Mouse (Mus musculus) midbrain, embryonic 12.5 days (tissue): ENCODE data around the gene Zfp36l2. TPM values are rescaled to one million over a fixed set of nuclear protein-coding genes. Genes with fewer than 3 reads are reported as not detected.

Source experiments
- ATAC-seq: fragments of 200-750 bp; cut with Nextera tagmentation; 2 replicates; pipeline ENCODE4 v1.8.0; 2017; ENCODE audit warnings: low read depth, moderate TSS enrichment, moderate library complexity; ENCODE audit not compliant: low FRiP score
- H3K27ac ChIP-seq: fragments of 300-500 bp; sonication (generic); replicated peaks from 2 replicates; pipeline ENCODE4 v1.5.1; 2016; ENCODE audit warnings: mild to moderate bottlenecking
- H3K27me3 ChIP-seq: fragments of 300-500 bp; sonication (generic); 2 replicates; pipeline ENCODE4 v1.6.1; 2016; ENCODE audit warnings: mild to moderate bottlenecking
- H3K36me3 ChIP-seq: fragments of 300-500 bp; sonication (generic); 2 replicates; pipeline ENCODE4 v1.6.1; 2016
- H3K4me1 ChIP-seq: fragments of 300-500 bp; sonication (generic); 2 replicates; pipeline ENCODE4 v1.6.1; 2016
- H3K4me2 ChIP-seq: fragments of 300-500 bp; sonication (generic); replicated peaks from 2 replicates; pipeline ENCODE4 v1.6.1; 2016; ENCODE audit warnings: mild to moderate bottlenecking, moderate library complexity
- H3K4me3 ChIP-seq: fragments of 300-500 bp; sonication (generic); 2 replicates; pipeline ENCODE4 v1.5.1; 2016; ENCODE audit warnings: mild to moderate bottlenecking
- H3K9ac ChIP-seq: fragments of 300-500 bp; sonication (generic); replicated peaks from 2 replicates; pipeline ENCODE4 v1.6.1; 2016; ENCODE audit warnings: mild to moderate bottlenecking, moderate library complexity
- H3K9me3 ChIP-seq: fragments of 300-500 bp; sonication (generic); 2 replicates; pipeline ENCODE4 v1.6.1; 2016; ENCODE audit warnings: mild to moderate bottlenecking
- WGBS: fragments of 180-500 bp; shearing (Covaris S2); methylation state at CpG from one replicate; pipeline ENCODE4 v1.1.7; 2016; 5-methylcytosine and 5-hydroxymethylcytosine counted together
- polyA plus RNA-seq: library from polyadenylated mRNA; unstranded; fragments of >200 nt; fragmentation: Nextera tagmentation; extraction: Ambion mirVana; gene quantifications from 2 replicates; pipeline ENCODE4 v1.2.1, GENCODE M21; 2016

Gene Zfp36l2
- polyA plus RNA-seq, 1 experiment from 2014 or later = 13.6 TPM

GRCm38 (mm10) chr17:84182311-84183271 is 5.2 kb downstream of the Zfp36l2 start:
- Histone ChIP-seq H3K36me3 (no peaks in the 10 kb centered on the region), H3K27me3 (no peaks in the 10 kb centered on the region; the same call in 1 of the 2 replicates), H3K9me3 (no peaks in the 10 kb centered on the region), H3K9ac (0 out of 2 replicates have a peak overlapping the region, but pooled peaks have one; percentile 29), H3K4me1 (peaks cover 38% of the 10 kb centered on the region), H3K27ac (peak overlapping the region; percentile 15; the same call in 1 of the 2 replicates), H3K4me3 (peak overlapping the region; percentile 9), H3K4me2 (peak overlapping the region; percentile 39)
- no peak for ATAC-seq
- 41% methylated on average over 15 of the region's 16 CpGs for WGBS

- H3K4me3 ChIP-seq = no peak overlapping the region
- H3K4me1 ChIP-seq = peaks cover 35% of the 10 kb centered on the region
- no peaks in the 10 kb centered on the region for H3K36me3 ChIP-seq
- no peak overlapping the region; the same call in 1 of the 2 replicates for H3K27ac ChIP-seq
- no peak overlapping the region for H3K9ac ChIP-seq
- 71% methylated on average over 18 of the region's 18 CpGs for WGBS
- H3K9me3 ChIP-seq = no peaks in the 10 kb centered on the region
- no peak overlapping the region for H3K4me2 ChIP-seq
- no peak for ATAC-seq
- no peaks in the 10 kb centered on the region; the same call in 1 of the 2 replicates for H3K27me3 ChIP-seq
These were observed 6.0 kb downstream of the Zfp36l2 start for GRCm38 (mm10) chr17:84181502-84182310.

GRCm38 (mm10) chr17:84180715-84181501 is 6.8 kb downstream of the Zfp36l2 start:
- Histone ChIP-seq H3K36me3 (no peaks in the 10 kb centered on the region), H3K4me1 (peaks cover 27% of the 10 kb centered on the region), H3K9me3 (no peaks in the 10 kb centered on the region), H3K4me3 (no peak overlapping the region), H3K9ac (no peak overlapping the region), H3K4me2 (no peak overlapping the region), H3K27me3 (no peaks in the 10 kb centered on the region), H3K27ac (no peak overlapping the region)
- ATAC-seq = no peak
- 50% methylated on average over 11 of the region's 11 CpGs for WGBS

GRCm38 (mm10) chr17:84179973-84180365 is 7.8 kb downstream of the Zfp36l2 start:
- Histone ChIP-seq H3K9ac (no peak overlapping the region), H3K27me3 (no peaks in the 10 kb centered on the region), H3K4me3 (no peak overlapping the region), H3K4me1 (peaks cover 22% of the 10 kb centered on the region), H3K36me3 (no peaks in the 10 kb centered on the region), H3K4me2 (no peak overlapping the region), H3K9me3 (peaks cover 6% of the 10 kb centered on the region; the same call in 1 of the 2 replicates), H3K27ac (no peak overlapping the region)
- 90% methylated on average over 4 of the region's 4 CpGs for WGBS
- ATAC-seq = no peak

- ATAC-seq = no peak
- no peaks in the 10 kb centered on the region for H3K36me3 ChIP-seq
- no peak overlapping the region for H3K27ac ChIP-seq
- 87% methylated on average over 17 of the region's 17 CpGs for WGBS
- H3K9ac ChIP-seq = no peak overlapping the region
- H3K4me1 ChIP-seq = peaks cover 19% of the 10 kb centered on the region
- no peak overlapping the region for H3K4me2 ChIP-seq
- H3K27me3 ChIP-seq = no peaks in the 10 kb centered on the region
- no peak overlapping the region for H3K4me3 ChIP-seq
- peaks cover 6% of the 10 kb centered on the region; the same call in 1 of the 2 replicates for H3K9me3 ChIP-seq
These were observed 8.4 kb downstream of the Zfp36l2 start for GRCm38 (mm10) chr17:84179026-84179972.

DNA sequence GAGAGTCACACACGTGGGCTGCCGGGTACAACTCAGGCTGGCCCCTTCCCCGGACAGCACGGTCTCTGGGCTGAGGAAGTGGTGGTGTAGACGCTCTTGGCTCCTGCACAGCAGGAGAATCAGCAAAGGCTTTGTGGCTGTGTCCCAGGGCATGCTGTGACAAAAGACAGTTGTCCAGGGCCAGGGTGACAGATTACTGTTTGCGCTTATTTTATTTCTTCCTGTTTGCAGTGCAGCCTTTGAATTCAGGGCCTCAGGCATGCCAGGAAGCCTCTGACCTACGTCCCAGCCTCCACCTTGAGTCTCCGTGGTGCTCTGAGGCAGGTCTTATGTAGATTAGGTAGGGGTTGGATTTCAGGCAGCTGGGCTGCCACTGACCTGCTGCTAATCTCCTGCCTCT is 10.3 kb downstream of the Zfp36l2 start:
- Histone ChIP-seq H3K27ac (no peak overlapping the region), H3K9me3 (peaks cover 6% of the 10 kb centered on the region; the same call in 1 of the 2 replicates)

GRCm38 (mm10) chr17:84176446-84176845 is 11.3 kb downstream of the Zfp36l2 start:
- Histone ChIP-seq H3K27me3 (no peaks in the 10 kb centered on the region), H3K4me3 (no peak overlapping the region), H3K36me3 (no peaks in the 10 kb centered on the region), H3K27ac (no peak overlapping the region), H3K9me3 (peaks cover 6% of the 10 kb centered on the region; the same call in 1 of the 2 replicates), H3K4me1 (peaks cover 8% of the 10 kb centered on the region; the same call in 1 of the 2 replicates), H3K4me2 (no peak overlapping the region), H3K9ac (no peak overlapping the region)
- 89% methylated on average over 7 of the region's 7 CpGs for WGBS
- no peak for ATAC-seq

More for the DNA sequence above, 10.3 kb downstream of the Zfp36l2 start:
- Histone ChIP-seq H3K27me3 (no peaks in the 10 kb centered on the region), H3K9ac (no peak overlapping the region), H3K4me1 (peaks cover 8% of the 10 kb centered on the region; the same call in 1 of the 2 replicates), H3K4me3 (no peak overlapping the region), H3K4me2 (no peak overlapping the region), H3K36me3 (no peaks in the 10 kb centered on the region)
- WGBS = 40% methylated on average over 8 of the region's 8 CpGs
- no peak for ATAC-seq

GRCm38 (mm10) chr17:84175196-84175595 is 12.6 kb downstream of the Zfp36l2 start:
- ATAC-seq = no peak

DNA sequence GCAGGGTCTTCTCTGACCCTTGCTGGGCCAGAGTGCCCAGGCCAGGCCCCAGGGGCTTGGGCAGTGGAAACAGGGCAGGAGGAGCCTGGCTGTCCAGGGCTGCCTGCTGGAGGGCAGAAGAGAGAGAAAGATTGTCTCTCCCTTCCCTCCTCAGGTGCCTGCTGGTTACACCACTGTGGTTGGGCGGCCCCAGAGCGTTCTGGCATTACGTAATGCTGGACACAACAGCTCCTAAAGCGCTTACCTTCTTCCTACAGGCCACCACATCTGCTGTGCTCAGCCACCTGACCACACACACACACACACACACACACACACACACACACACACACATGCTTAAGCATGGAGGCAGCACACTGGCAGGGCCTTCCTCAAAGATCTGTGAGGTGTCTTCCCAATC is 20.4 kb downstream of the Zfp36l2 start:
- no peaks in the 10 kb centered on the region for H3K4me1 ChIP-seq
- no peak for ATAC-seq
- H3K9ac ChIP-seq = no peak overlapping the region
- no peaks in the 10 kb centered on the region for H3K9me3 ChIP-seq
- WGBS = 93% methylated on average over 4 of the region's 4 CpGs
- no peak overlapping the region for H3K4me3 ChIP-seq
- no peaks in the 10 kb centered on the region for H3K27me3 ChIP-seq
- no peaks in the 10 kb centered on the region for H3K36me3 ChIP-seq
- H3K4me2 ChIP-seq = no peak overlapping the region
- no peak overlapping the region for H3K27ac ChIP-seq

More at GRCm38 (mm10) chr17:84175196-84175595, 12.6 kb downstream of the Zfp36l2 start:
- Histone ChIP-seq H3K27me3 (no peaks in the 10 kb centered on the region), H3K9me3 (peaks cover 6% of the 10 kb centered on the region; the same call in 1 of the 2 replicates), H3K4me3 (no peak overlapping the region), H3K27ac (no peak overlapping the region), H3K4me1 (no peaks in the 10 kb centered on the region), H3K4me2 (no peak overlapping the region), H3K36me3 (no peaks in the 10 kb centered on the region), H3K9ac (no peak overlapping the region)
- 97% methylated on average over 17 of the region's 17 CpGs for WGBS

DNA sequence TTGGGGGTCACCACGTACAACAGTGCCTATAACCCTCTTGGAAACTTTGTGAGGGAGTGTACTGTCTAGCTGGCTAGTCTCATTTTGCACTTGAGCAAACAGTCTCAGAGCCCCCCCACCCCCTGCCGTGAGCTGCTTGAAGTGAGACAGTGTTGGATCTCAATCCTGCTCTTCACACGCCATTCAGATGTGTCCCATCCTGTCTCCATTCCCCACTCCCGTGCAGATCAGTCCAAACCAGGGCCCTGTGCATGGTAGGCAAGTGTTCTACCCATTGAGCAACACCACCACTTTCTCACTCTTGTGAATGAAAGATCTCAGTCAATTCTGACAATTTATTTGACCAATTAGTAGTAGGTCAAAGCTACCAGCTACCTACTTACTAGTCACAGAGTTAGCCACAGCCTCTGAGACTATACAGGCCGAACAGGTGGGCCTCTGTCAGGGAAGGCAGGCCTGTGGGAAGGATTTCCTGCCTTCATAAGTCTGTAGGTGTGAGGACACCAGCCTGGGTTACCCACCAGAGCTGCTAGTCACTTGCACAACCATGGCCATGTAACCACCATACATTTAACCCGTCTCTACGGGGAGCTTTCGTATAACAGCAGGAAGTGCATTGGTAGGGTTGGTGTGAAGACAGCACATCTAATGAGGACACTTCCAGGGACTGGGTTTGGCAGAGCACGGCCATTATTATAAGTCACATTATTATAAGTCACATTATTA is 21.4 kb downstream of the Zfp36l2 start:
- Histone ChIP-seq H3K9ac (no peak overlapping the region), H3K36me3 (no peaks in the 10 kb centered on the region), H3K4me1 (no peaks in the 10 kb centered on the region), H3K27me3 (no peaks in the 10 kb centered on the region), H3K27ac (no peak overlapping the region), H3K4me2 (no peak overlapping the region), H3K4me3 (no peak overlapping the region), H3K9me3 (no peaks in the 10 kb centered on the region)
- no peak for ATAC-seq
- WGBS = 89% methylated on average over 9 of the region's 9 CpGs
